Mouse (Mus musculus) kidney, postnatal 4 days (tissue): Measurements from ENCODE around the gene Shc1.
"Not testable (repeated sequence)": the region's sequence is repeated elsewhere in the genome, so short reads cannot be mapped to it uniquely, and the experiment has no call there.

Experiments used
- DNase-seq, 2 experiments: peaks; one replicate each; pipeline ENCODE4 v3.0.0; 2021; ENCODE audit warnings: mixed read lengths in 2 of 2

Shc1 gene

DNA sequence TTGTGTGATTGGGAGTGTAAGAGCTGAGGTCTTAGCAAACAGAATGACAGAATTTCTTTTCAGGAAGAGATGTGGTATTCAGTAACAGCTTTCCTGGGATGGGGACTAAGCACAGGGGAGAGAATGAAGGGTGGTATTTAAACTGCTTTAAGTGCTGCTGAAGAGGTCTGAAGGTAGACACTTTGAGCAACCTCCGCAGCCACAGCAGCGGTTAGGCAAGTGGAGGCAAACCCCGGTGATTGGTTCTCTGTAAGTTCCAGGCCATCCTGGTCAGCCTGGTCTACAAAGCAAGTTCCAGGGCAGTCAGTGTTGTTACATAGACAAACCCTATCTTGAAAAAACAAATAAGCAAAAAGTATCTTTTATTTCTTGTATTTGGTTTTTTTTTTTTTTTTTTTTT is 1.7 kb downstream of the Shc1 start:
- peak in 1 of 2 experiments; percentile 26 for DNase-seq

DNA sequence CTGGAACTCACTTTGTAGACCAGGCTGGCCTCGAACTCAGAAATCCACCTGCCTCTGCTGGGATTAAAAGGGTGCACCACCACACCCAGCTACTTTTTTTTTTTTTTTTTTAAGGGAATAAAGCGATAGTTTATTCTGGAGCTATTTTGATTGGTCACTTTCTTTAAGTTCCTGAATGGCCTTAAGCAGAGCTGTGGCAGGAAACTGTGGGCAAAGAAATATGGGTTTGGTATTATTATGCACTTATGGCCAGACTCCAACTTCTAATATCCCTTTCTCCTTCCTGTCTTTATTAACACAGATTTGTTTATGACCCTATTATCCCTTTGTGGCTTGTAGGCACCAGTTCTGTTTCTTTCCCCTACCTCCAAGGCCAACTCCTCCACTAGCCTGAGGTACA is 2.2 kb downstream of the Shc1 start:
- DNase-seq, result no peak

DNA sequence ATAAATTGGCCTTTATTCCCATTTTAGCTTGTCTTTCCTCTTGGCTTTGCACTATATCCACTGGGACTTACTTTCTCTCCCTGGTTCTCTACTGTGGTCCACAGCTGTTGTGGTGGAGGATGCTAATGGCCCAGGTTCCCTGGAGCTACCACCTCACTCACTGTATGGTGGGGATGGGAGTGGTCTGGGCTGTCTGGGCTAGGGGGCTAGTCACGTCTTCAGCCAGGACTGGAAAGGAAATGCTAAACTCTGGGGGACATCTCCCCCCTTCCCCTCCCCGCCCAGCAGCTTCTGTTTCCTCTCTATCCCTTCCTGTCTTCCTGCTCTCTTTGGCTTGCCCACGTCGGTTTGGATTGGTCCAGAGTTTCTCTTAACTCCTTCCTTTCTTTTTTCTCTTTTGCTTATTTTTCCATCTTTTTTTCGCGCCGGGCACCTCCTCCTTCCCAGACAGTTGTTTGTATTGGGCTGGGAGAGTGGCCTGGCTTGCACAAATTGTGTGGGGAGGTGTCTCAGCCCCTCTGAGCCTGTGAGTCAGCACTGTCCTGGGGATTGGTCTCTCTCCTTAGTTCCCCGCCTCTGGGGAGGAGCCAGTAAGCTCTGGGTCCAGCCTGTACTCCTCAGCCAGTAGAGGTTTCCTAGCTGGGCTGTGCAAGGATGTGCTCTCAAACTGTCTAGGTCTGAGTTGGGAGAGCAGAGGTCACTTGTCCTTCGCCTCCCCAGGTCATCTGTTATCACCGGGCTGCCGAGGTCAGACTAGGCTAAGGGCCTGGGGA is 2.9 kb downstream of the Shc1 start:
- DNase-seq, result peak; percentile 82 to 89

DNA sequence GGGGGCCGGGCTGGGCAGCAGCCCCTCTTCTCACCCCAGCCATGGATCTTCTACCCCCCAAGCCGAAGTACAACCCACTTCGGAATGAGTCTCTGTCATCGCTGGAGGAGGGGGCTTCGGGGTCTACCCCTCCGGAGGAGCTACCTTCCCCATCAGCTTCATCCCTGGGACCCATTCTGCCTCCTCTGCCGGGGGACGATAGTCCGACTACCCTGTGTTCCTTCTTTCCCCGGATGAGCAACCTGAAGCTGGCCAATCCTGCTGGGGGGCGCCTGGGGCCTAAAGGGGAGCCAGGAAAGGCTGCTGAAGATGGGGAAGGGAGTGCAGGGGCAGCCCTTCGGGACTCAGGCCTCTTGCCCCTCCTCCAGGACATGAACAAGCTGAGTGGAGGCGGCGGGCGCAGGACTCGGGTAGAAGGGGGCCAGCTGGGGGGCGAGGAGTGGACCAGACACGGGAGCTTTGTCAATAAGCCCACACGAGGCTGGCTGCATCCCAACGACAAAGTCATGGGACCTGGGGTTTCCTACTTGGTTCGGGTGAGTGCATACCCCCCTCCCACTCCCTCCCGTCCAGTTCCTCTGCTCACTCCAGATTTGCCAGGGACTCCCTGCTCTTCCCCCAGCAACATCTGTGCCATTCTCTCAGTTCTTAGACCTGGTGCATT is 3.7 kb downstream of the Shc1 start:
- DNase-seq, result peak; percentile 53 to 66

DNA sequence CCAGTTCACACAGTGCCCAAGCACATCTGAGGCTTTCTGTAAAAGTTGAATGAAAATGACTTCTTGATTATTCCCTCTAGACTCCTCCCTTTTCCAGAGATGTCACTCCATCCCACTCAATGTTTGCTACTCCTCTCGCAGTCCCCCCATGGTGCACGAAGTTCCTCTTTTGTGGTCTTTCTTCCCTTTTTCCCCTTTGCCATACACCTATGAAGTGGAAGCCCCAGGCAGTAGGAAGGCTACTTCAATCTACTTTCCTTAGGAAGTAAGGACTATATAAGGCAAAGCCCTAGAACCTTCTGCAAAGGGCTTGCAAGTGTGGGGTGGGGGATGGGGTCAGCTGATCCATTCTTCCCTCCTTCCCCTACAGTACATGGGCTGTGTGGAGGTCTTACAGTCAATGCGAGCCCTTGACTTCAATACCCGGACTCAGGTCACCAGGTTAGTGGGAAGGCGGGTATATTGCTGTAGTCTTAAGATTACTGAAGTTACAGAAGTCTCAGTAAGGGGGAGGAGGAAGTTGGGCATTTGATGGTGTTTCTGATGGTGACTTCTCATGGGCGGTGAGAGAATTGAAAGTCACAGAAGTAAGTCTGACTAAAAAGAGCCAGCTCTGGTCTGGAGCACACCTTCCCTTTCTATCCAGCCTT is 4.4 kb downstream of the Shc1 start:
- DNase-seq, result no peak

DNA sequence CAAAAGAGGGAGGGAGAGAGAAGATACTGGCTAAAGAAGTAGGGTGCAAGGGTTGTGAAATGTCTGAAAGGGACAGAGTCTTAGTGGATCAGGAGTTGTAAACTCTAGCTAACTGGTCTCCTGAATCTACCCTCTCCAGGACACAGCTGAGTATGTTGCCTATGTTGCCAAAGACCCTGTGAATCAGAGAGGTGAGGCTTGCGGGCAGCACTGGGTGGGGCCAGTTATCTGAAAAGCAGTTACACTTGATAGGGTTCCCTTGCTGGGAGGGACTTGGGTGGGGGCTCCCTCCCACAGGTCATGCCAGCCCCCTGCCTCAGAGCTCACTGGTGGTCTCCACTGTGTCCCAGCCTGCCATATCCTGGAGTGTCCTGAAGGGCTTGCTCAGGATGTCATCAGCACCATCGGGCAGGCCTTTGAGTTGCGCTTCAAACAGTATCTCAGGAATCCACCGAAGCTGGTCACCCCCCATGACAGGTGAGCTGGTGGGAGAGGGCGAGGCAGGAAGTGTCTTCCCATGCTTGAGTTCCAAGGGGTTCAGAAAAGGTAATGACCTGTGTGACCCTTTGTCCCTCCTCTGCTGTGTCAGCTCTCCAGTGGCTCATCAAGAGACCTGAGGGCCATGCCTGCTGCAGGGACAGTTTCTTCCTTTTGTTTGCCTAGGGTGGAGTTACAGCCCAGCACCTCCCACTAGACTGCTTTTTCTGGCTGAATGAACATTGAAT is 6.3 kb downstream of the Shc1 start:
- no peak for DNase-seq

DNA sequence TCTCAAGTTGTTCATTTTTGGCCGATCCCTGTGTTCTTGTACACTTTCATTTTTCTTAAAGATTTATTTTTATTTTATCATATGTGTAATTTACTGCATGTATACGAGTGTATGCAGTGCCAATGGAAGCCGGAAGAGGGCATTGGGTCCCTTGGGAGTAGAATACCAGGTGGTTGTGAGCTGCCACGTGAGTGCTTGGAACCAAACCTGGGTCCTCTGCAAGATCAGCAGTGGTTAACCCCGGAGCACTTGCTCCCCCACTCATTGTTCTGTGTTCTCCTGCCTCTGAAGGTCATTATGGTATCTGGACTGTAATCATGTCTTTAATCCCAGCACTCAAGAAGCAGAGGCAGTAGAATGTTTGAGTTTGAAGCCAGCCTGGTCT is 6.9 kb downstream of the Shc1 start:
- no peak for DNase-seq

DNA sequence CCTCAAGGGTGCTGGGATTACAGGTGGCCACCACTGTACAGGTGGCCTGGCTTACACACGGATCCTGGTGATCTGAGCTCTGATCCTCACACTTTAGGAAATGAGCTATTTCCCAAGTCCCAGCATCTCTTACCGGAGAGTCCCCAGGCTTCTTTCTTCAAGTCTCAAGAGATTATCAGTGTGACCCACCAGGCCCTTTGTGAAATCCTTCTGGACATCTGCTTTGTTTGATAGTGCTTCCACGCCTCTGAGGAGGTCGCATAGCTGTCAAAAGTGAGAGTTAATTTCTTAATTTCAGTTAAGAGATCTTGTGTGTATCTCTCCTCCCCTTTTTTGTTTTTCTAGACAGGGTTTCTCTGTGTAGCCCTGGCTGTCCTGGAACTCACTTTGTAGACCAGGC is 7.6 kb downstream of the Shc1 start:
- no peak for DNase-seq

DNA sequence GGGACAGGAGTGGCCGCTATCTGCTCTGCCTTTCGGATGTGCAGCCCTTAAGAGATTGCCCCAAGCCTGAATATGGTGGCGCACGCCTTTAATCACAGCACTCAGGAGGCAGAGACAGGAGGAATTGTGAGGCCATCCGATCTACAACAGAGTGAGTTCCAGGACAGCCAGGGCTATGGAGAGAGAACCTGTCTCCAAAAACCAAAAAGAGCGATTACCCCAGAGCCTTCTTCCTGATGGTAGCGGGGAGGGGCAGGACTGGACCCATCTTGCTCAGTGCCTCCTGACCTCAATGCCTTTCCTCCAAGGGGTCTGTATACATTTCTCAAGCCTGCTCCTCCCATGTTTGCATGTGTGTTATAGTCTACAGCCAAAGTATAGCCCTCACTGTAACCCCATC is 10.8 kb downstream of the Shc1 start:
- not testable (repeated sequence) for DNase-seq

DNA sequence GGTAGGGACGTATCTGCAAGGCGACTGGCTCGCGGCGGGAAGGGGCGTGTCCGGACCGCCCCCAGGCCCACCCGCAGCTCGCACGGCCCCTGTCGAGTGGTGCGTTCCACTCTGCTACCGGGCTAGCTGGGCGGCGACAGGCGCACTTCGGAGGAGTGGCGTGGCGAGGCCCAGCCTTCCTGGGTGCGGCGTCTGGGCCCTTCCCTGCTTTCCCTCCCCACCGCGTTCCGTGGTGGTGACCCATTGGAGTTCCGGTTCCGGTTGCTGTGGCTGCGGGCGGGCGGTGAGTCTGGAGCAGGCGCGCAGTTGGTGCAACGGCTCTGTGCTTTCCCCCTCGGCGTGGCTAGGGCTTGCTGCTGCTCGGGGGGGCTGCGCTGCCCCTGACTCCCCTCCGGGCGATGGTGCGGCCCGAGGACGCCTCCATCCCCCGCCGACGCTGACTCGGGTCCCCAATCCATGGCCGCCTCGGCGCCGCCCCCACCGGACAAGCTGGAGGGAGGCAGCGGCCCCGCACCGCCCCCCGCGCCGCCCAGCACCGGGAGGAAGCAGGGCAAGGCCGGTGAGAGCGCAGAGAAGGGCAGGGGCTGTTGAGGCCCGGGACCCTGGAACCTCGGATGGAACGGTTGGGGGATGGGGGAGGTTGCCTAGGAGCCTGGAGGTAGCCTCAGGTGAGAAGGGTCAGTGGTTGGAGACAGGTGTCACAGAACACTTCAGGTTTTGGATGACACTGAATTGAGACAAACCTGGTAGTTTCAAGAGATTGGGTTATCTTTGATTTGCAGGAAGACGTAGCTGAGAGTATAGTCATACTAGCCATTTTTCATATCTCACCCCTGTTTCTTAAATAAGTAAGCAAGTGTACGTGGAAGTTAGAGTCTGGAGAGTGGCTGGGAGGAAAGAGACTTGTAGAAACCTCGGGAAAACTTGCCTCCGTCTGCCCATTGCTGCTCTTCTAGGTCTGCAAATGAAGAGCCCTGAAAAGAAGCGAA is 12.2 kb downstream of the Shc1 start, which contains the start of gene Pygo2:
Gene Pygo2 (plus strand): TSS at position 44 of the 989 bp plus-strand sequence.
- peak; percentile 96 to 98 for DNase-seq

DNA sequence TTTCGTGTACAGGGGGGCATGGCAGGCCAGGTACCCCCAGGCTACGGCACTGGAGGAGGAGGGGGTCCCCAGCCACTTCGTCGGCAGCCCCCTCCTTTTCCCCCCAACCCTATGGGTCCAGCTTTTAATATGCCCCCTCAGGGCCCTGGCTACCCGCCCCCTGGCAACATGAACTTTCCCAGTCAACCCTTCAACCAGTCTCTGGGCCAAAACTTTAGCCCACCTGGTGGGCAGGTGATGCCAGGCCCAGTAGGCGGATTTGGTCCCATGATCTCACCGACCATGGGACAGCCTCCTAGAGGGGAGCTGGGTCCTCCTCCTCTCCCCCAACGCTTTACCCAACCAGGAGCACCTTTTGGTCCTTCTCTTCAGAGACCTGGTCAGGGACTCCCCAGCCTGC is 14.4 kb downstream of the Shc1 start:
- no peak for DNase-seq

DNA sequence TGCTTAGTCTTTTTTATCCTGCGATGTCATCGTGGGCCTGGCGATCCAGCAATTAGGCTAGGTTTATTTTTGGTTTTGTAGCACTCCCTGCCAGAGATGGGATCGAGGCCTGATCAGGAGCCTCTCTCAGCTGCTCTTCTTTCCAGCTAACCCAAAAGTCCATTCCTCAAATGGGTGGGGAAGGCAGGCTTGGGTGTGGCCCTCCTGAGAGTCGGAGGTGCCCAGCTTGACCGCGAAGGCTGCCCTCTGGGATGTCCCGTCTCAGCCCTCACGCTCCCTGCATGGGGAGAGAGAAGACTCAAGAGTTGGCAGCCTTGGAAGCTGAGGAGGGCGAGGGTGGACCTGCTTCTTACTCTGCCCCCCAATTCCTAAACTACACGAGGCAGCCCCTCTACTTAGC is 16.3 kb downstream of the Shc1 start:
- DNase-seq, result no peak

DNA sequence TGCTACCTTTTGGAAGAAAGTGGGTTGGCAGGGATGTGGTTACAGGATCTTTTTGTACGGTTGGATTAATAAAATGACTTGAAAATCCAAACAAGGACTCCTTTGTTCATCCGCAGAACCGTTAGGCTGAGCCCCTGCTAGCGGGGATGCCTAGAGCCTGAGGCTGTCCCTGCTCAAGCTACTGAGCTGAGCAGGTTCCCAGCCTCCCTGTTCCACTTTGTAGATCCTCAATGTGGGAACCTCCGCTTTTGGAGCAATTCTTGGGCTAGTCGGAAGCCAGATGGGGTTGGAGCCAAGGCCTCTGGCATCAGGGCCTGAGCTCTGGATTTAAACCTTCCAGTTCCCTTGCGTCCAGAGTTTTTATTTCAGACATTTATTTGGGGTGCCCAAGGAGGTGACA is 16.8 kb downstream of the Shc1 start:
- no peak for DNase-seq

DNA sequence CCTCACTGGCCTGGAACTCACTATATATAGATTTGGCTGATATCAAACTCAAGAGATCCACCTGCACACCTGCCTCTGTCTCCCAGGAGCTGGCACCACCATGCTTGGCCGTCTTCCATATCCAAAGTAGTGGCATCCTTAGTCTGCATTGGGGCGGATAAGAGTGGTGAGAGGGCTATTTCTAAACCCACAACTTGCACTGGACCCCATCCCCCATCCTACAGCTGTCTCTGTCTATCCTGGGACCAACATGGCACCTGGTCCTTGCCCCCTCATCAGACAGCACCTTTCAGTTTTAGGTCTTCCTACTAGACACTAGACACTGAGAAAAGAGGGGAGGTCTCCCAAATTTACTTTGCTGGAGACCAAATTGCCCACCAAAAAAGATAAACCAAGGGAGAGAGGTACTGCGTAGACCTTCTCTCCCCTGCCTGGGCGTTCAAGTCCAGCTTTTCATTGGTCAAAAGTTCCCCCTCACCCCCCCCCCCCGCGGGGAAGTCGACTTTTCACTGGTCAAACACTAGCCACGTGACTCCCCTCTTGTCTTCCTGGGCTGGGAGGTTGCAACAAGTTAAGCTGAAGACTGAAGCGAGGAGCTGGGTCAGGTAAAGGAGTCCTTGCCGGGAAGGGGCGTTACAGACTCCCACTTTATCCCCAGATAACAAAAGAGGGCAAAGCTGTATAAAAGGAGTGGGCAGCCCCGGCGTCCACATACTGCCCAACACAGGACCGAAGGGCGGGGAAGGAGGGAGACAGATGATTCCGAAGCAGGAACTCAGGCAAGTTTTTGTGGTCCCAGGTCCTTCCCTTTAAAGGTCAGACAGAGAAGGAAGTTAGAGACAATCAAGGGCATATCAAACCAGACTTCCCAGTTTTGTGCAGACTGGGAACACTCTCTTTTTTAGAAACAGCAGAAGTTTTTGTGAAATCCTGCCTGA is 18.2 kb downstream of the Shc1 start, which contains the start of gene Pbxip1:
Gene Pbxip1 (plus strand): TSS at position 531 of the 938 bp plus-strand sequence.
- DNase-seq, result peak; percentile 71 to 81

DNA sequence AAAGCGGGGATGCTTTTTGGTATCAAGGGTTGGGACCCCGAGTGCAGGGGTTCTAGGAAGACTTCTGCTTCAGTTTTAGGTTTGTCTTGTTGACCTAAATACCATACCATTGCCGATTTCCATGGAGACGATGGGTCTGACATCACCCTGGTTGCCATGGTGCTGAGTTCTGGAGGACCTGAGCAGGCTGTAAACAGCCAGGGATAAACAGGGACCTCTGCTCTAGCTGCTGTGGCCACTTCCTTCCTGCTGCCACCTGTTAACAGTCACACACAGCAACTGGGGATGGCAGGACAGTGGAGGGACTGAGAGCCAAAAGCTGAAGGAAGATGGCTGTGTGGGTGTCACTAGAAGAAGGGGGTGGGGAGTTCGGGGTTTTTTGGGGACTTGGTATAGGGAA is 19.0 kb downstream of the Shc1 start:
- DNase-seq, result peak in 1 of 2 experiments; percentile 46

DNA sequence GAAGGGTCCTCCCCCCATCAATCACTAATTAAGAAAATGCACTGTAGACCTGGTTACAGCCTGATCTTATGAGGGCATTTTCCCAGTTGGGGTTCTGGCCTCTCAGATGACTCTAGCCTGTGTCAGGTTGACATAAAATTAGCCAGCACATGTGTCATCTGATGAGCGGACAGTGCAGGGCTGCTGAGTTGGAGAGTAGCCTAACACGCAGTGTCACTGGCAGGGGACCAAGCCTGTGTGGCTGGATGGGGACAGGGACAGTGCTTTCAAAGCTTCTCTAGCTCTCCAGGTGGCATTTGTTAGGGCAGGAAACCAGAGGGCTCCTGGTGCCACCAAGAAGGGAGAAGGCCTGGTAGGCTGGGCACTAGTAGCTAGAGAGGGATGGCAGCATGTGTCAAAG is 22.4 kb downstream of the Shc1 start:
- DNase-seq, result no peak

DNA sequence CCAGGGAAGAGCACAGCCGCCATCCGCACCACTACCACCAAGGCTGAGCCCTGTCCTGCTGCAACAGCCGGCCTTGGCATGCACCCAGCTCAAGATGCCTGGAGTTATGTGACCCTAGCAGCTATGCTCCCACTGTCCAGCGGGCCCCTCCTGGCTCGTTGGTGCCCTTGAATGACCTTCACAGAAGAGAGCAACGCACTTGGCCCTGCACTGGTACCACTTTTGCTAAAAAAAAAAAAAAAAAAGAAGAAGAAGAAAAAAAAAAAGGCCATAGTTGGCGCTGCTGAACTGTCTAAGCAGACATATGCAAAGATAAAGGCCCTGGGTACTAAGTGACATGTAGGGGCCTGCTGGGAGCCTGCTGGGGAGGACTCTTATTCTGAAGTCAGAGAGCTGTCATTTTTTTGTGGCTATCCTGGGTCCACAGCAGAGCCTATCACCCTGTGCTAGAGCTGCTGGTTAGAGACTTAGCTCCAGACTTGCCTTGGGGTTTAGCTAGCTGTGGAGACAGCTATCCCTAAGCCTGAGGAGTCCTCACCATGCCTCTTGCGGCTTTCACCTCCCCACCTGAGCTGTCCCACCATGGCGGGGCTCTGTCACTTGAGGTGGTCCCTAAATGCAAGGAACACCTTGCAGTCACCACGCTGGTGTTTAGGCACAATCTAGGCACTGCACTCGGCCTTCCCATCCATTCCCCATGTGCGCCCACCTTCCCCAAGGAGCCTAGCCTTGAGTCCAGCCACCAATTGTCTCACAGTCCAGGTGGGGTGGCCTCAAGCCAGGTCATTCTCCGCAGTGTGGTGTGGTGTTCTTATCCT is 30.7 kb downstream of the Shc1 start:
- peak; percentile 72 to 77 for DNase-seq

DNA sequence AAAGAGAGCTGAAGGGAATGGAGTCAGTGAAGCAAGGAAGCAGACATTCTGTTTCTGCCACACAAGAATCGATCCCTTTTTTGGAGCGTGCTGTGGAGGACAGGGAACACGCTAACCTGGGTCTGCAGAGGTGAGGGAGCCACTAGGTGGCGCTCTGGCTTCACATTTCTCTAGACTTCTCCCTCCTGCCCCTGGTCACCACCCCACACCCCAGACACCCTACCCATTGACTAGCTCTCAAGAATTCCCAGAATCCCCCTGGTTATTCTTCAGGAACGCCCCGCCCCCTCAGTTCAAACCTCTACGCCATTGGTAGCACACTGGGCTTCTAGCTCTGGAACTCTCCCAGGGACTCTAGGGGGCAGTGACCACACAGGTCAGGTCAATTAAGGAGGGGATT is 31.3 kb downstream of the Shc1 start:
- peak; percentile 82 to 88 for DNase-seq

DNA sequence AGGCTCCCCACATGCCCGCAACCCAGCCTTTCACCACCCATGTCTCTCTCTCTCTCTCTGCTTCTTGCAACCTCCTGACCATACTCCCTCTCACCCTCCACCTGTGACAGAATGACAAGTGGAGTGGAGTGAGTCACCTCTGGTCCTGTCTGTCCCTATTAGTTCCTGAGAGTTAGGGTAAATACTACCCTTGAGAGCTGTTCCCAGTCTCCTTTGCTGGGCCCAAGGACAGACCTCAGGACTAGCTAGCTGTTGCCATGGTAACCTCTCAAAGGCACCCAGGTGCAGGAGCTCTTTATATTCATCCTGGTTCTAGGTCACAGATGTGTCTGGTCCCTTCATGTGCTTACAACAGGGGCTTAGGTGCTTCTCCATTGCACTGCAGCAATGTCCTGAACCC is 33.7 kb downstream of the Shc1 start:
- DNase-seq, result no peak
